Mouse (Mus musculus): Measurements from ENCODE around the gene Lrrc7. TPM values are rescaled to one million over a fixed set of nuclear protein-coding genes. Genes with fewer than 3 reads are reported as not detected.

Gene Lrrc7
- polyA plus RNA-seq, 2 experiments = 1.0 to 1.5 TPM

- H3K9ac ChIP-seq (ENCODE audit: low read depth, low read length, severe bottlenecking) = no peak overlapping the region
- no peak overlapping the region for H3K4me3 ChIP-seq (replicated peaks; ENCODE audit: low read length)
- H3K27me3 ChIP-seq (ENCODE audit: control insufficient read depth, insufficient read depth, low read length) = no peaks in the 10 kb centered on the region
- no peak for DNase-seq (ENCODE audit: low spot score)
- H3K27ac ChIP-seq (replicated peaks; ENCODE audit: low read depth, low read length) = no peak overlapping the region
- 77% methylated on average over 3 of the region's 3 CpGs for WGBS
- no peak for TF ChIP-seq POLR2A (IDR thresholded peaks at IDR 0.05; ENCODE audit: borderline replicate concordance, extremely low read depth, insufficient read depth, insufficient read length)
- H3K4me2 ChIP-seq (replicated peaks; ENCODE audit: low read depth, low read length, severe bottlenecking) = no peak overlapping the region
- H3K36me3 ChIP-seq (ENCODE audit: control insufficient read depth, insufficient read depth, low read length) = no peaks in the 10 kb centered on the region
- no peaks in the 10 kb centered on the region for H3K4me1 ChIP-seq (ENCODE audit: control insufficient read depth, insufficient read depth, low read length)
- no peak for ATAC-seq (ENCODE audit: low FRiP score, low read depth)
- H3K9me3 ChIP-seq (ENCODE audit: control insufficient read depth, low read length) = no peaks in the 10 kb centered on the region
Measured at GRCm38 (mm10) chr3:158543481-158543880, 18.5 kb downstream of the Lrrc7 start.

DNA sequence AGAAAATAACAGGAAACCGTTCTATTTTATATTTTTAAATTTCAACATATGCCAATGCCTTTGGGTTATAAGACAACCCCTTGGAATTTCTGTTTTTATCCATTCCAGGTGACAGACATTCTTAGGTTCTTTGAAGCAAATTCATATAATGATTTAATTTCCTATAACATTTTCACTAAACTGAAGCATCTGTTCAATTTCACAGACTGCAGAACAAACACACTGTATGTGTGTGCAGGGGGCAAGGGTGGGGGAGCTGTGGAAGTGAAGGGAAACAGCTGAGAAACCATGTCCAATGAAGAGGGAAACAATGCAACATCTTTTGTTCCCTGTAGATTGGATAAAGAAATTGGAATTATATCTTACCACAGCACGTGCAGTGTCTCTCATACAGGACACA lies 29.2 kb downstream of the Lrrc7 start:
- no peak for DNase-seq (ENCODE audit: low spot score)
- no peak overlapping the region for H3K27ac ChIP-seq (replicated peaks; ENCODE audit: low read depth, low read length)
- no peaks in the 10 kb centered on the region for H3K27me3 ChIP-seq (ENCODE audit: control insufficient read depth, insufficient read depth, low read length)
- TF ChIP-seq POLR2A (IDR thresholded peaks at IDR 0.05; ENCODE audit: borderline replicate concordance, extremely low read depth, insufficient read depth, insufficient read length) = no peak
- H3K36me3 ChIP-seq (ENCODE audit: control insufficient read depth, insufficient read depth, low read length) = no peaks in the 10 kb centered on the region
- H3K9ac ChIP-seq (ENCODE audit: low read depth, low read length, severe bottlenecking) = no peak overlapping the region
- ATAC-seq (ENCODE audit: low FRiP score, low read depth) = no peak
- H3K4me2 ChIP-seq (replicated peaks; ENCODE audit: low read depth, low read length, severe bottlenecking) = no peak overlapping the region
- no peak overlapping the region for H3K4me3 ChIP-seq (replicated peaks; ENCODE audit: low read length)
- no peaks in the 10 kb centered on the region for H3K9me3 ChIP-seq (ENCODE audit: control insufficient read depth, low read length)
- WGBS = 52% methylated on average over 2 of the region's 2 CpGs
- H3K4me1 ChIP-seq (ENCODE audit: control insufficient read depth, insufficient read depth, low read length) = no peaks in the 10 kb centered on the region

GRCm38 (mm10) chr3:158528471-158528870 lies 33.5 kb downstream of the Lrrc7 start:
- WGBS = 72% methylated on average over 1 of the region's 1 CpGs
- no peaks in the 10 kb centered on the region for H3K36me3 ChIP-seq (ENCODE audit: control insufficient read depth, insufficient read depth, low read length)
- no peak overlapping the region for H3K4me2 ChIP-seq (replicated peaks; ENCODE audit: low read depth, low read length, severe bottlenecking)
- ATAC-seq (ENCODE audit: low FRiP score, low read depth) = no peak
- no peak for TF ChIP-seq POLR2A (IDR thresholded peaks at IDR 0.05; ENCODE audit: borderline replicate concordance, extremely low read depth, insufficient read depth, insufficient read length)
- no peak for DNase-seq (ENCODE audit: low spot score)
- H3K27me3 ChIP-seq (ENCODE audit: control insufficient read depth, insufficient read depth, low read length) = no peaks in the 10 kb centered on the region
- H3K27ac ChIP-seq (replicated peaks; ENCODE audit: low read depth, low read length) = no peak overlapping the region
- H3K9ac ChIP-seq (ENCODE audit: low read depth, low read length, severe bottlenecking) = no peak overlapping the region
- H3K4me1 ChIP-seq (ENCODE audit: control insufficient read depth, insufficient read depth, low read length) = no peaks in the 10 kb centered on the region
- H3K4me3 ChIP-seq (replicated peaks; ENCODE audit: low read length) = no peak overlapping the region
- no peaks in the 10 kb centered on the region for H3K9me3 ChIP-seq (ENCODE audit: control insufficient read depth, low read length)

DNA sequence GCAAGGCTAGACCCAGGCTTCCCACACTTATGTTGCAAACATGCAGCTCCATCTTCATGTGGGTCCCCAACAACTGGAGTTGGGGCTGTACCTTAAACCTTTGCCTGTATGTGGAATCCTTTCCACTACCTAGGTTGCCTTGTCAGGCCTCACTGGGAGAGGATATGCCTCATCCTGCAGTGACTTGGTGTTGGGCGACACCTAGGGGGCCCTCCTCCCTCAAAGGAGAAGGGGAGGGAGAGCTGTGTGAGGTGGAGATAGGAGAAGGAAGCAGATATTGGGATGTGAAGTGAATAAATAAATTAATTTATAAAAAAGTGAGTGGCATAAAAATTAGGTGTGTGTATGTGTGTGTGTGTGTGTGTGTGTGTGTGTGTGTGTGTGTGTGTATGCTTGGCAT lies 68.3 kb downstream of the Lrrc7 start:
- 68% methylated on average over 1 of the region's 1 CpGs for WGBS
- Histone ChIP-seq H3K9me3 (ENCODE audit: control insufficient read depth, low read length) (no peaks in the 10 kb centered on the region), H3K27ac (replicated peaks; ENCODE audit: low read depth, low read length) (no peak overlapping the region), H3K4me3 (replicated peaks; ENCODE audit: low read length) (no peak overlapping the region), H3K4me2 (replicated peaks; ENCODE audit: low read depth, low read length, severe bottlenecking) (no peak overlapping the region), H3K9ac (ENCODE audit: low read depth, low read length, severe bottlenecking) (no peak overlapping the region), H3K27me3 (ENCODE audit: control insufficient read depth, insufficient read depth, low read length) (no peaks in the 10 kb centered on the region), H3K4me1 (ENCODE audit: control insufficient read depth, insufficient read depth, low read length) (no peaks in the 10 kb centered on the region), H3K36me3 (ENCODE audit: control insufficient read depth, insufficient read depth, low read length) (no peaks in the 10 kb centered on the region)
- DNase-seq (ENCODE audit: low spot score) = no peak
- TF ChIP-seq POLR2A (IDR thresholded peaks at IDR 0.05; ENCODE audit: borderline replicate concordance, extremely low read depth, insufficient read depth, insufficient read length) = no peak
- ATAC-seq (ENCODE audit: low FRiP score, low read depth) = no peak

GRCm38 (mm10) chr3:158479677-158480076 lies 82.3 kb downstream of the Lrrc7 start:
- no peak for ATAC-seq (ENCODE audit: low FRiP score, low read depth)

DNA sequence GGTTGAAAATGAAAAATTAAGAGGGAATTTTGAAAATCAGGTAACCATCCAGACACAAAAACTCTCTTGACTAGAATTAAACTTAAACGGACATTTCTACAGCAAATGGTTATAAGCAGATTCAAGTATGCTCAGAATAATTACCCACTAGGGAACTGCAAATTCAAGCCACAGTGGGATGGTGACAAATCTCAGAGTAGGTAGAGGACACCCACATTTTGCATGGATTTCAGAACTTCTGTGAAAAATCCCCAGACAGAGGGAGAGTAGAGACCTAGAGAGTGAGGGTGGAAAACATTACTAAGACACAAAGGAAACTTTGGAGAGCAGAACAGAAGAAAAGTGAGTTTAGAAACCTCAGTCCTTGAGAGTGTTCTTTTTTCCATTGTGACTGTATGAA lies 161.4 kb downstream of the Lrrc7 start:
- Histone ChIP-seq H3K4me1 (ENCODE audit: control insufficient read depth, insufficient read depth, low read length) (no peaks in the 10 kb centered on the region), H3K36me3 (ENCODE audit: control insufficient read depth, insufficient read depth, low read length) (no peaks in the 10 kb centered on the region), H3K27ac (replicated peaks; ENCODE audit: low read depth, low read length) (no peak overlapping the region), H3K9ac (ENCODE audit: low read depth, low read length, severe bottlenecking) (no peak overlapping the region), H3K4me3 (replicated peaks; ENCODE audit: low read length) (no peak overlapping the region), H3K9me3 (ENCODE audit: control insufficient read depth, low read length) (no peaks in the 10 kb centered on the region), H3K27me3 (ENCODE audit: control insufficient read depth, insufficient read depth, low read length) (no peaks in the 10 kb centered on the region), H3K4me2 (replicated peaks; ENCODE audit: low read depth, low read length, severe bottlenecking) (no peak overlapping the region)
- DNase-seq (ENCODE audit: low spot score) (no peak), ATAC-seq (ENCODE audit: low FRiP score, low read depth) (no peak)
- 74% methylated on average over 1 of the region's 1 CpGs for WGBS
- TF ChIP-seq POLR2A (IDR thresholded peaks at IDR 0.05; ENCODE audit: borderline replicate concordance, extremely low read depth, insufficient read depth, insufficient read length) = no peak

More at GRCm38 (mm10) chr3:158479677-158480076, 82.3 kb downstream of the Lrrc7 start:
- no peaks in the 10 kb centered on the region for H3K9me3 ChIP-seq (ENCODE audit: control insufficient read depth, low read length)
- no peaks in the 10 kb centered on the region for H3K36me3 ChIP-seq (ENCODE audit: control insufficient read depth, insufficient read depth, low read length)
- no peak overlapping the region for H3K4me3 ChIP-seq (replicated peaks; ENCODE audit: low read length)
- no peak overlapping the region for H3K4me2 ChIP-seq (replicated peaks; ENCODE audit: low read depth, low read length, severe bottlenecking)
- no peak for TF ChIP-seq POLR2A (IDR thresholded peaks at IDR 0.05; ENCODE audit: borderline replicate concordance, extremely low read depth, insufficient read depth, insufficient read length)
- 80% methylated on average over 2 of the region's 2 CpGs for WGBS
- no peaks in the 10 kb centered on the region for H3K27me3 ChIP-seq (ENCODE audit: control insufficient read depth, insufficient read depth, low read length)
- no peak for DNase-seq (ENCODE audit: low spot score)
- H3K27ac ChIP-seq (replicated peaks; ENCODE audit: low read depth, low read length) = no peak overlapping the region
- H3K4me1 ChIP-seq (ENCODE audit: control insufficient read depth, insufficient read depth, low read length) = no peaks in the 10 kb centered on the region
- no peak overlapping the region for H3K9ac ChIP-seq (ENCODE audit: low read depth, low read length, severe bottlenecking)
